Mouse (Mus musculus) forebrain, embryonic 12.5 days (tissue): ENCODE results near the gene Ccdc30. TPM values are rescaled to one million over a fixed set of nuclear protein-coding genes. Genes with fewer than 3 reads are reported as not detected.

Source experiments
- polyA plus RNA-seq: library from polyadenylated mRNA; unstranded; fragments of >200 nt; fragmentation: Nextera tagmentation; extraction: Ambion mirVana; gene quantifications from 2 replicates; pipeline ENCODE4 v1.2.1, GENCODE M21; 2016

Gene Ccdc30
- polyA plus RNA-seq, 1 experiment from 2014 or later, result 13.4 TPM

Other genes starting within 250 kb of the Ccdc30 start
- 7.8 and 9.9 TPM in 2 replicates for gene Zfp691, start 241.3 kb downstream of the Ccdc30 start, polyA plus RNA-seq
- 3.6 and 5.1 TPM in 2 replicates for gene Ermap, start 225.5 kb downstream of the Ccdc30 start, polyA plus RNA-seq
- 156 and 162 TPM in 2 replicates for gene Svbp, start 220.2 kb downstream of the Ccdc30 start, polyA plus RNA-seq
- gene Tmem269, start 197.3 kb downstream of the Ccdc30 start, polyA plus RNA-seq, result not detected in 2 replicates
- 36.2 and 37.8 TPM in 2 replicates for gene AU022252, start 182.8 kb downstream of the Ccdc30 start, polyA plus RNA-seq
- gene P3h1, start 182.6 kb downstream of the Ccdc30 start, polyA plus RNA-seq, result 10.3 and 15.7 TPM in 2 replicates
- gene Cldn19, start 160.1 kb downstream of the Ccdc30 start, polyA plus RNA-seq, result 0.18 and 0.59 TPM in 2 replicates
- gene Ybx1, start 120.9 kb downstream of the Ccdc30 start, polyA plus RNA-seq, result 1,255 and 1,318 TPM in 2 replicates
- 117 and 118 TPM in 2 replicates for gene Ppih, start 95.0 kb downstream of the Ccdc30 start, polyA plus RNA-seq
- gene Ppcs, start 6.9 kb upstream of the Ccdc30 start, polyA plus RNA-seq, result 19.5 and 21.0 TPM in 2 replicates
- gene Zmynd12, start 7.3 kb upstream of the Ccdc30 start, polyA plus RNA-seq, result 0.31 TPM in 1 of 2 replicates, not detected in the other
- 8.5 and 11.2 TPM in 2 replicates for gene Rimkla, start 77.1 kb upstream of the Ccdc30 start, polyA plus RNA-seq
- gene Foxj3, start 121.5 kb upstream of the Ccdc30 start, polyA plus RNA-seq, result 31.7 and 32.6 TPM in 2 replicates
- gene Frg2f1, start 124.0 kb upstream of the Ccdc30 start, polyA plus RNA-seq, result 3.1 and 4.4 TPM in 2 replicates
- not detected in 2 replicates for gene Guca2a, start 222.2 kb upstream of the Ccdc30 start, polyA plus RNA-seq
- gene Guca2b, start 243.4 kb upstream of the Ccdc30 start, polyA plus RNA-seq, result not detected in 2 replicates